Mouse (Mus musculus) c-Kit-negative CD71-positive TER-119-positive erythroid progenitor cells, embryonic 14.5 days (primary cell): Measurements from ENCODE around the gene Gramd4.

Experiments used
- DNase-seq: peaks from one replicate; pipeline ENCODE4 v3.0.0-alpha.2; 2013; ENCODE audit warnings: low read depth, low spot score

The Gramd4 gene

GRCm38 (mm10) chr15:86181941-86182439, 124.5 kb downstream of the Gramd4 start:
- DNase-seq: no peak

- no peak for DNase-seq
Measured at GRCm38 (mm10) chr15:86182646-86183045, 125.2 kb downstream of the Gramd4 start.

GRCm38 (mm10) chr15:86183484-86183883, 126.0 kb downstream of the Gramd4 start:
- no peak for DNase-seq

- no peak for DNase-seq
Measured at GRCm38 (mm10) chr15:86184071-86184470, 126.6 kb downstream of the Gramd4 start.

GRCm38 (mm10) chr15:86184851-86185688, 127.6 kb downstream of the Gramd4 start:
- DNase-seq: no peak

GRCm38 (mm10) chr15:86185689-86186569, 128.4 kb downstream of the Gramd4 start, which contains the start of gene Cerk:
Gene Cerk (minus strand): TSS chr15:86186141.
- DNase-seq: no peak

- DNase-seq: no peak
Measured at GRCm38 (mm10) chr15:86186686-86187085, 129.2 kb downstream of the Gramd4 start.
